Mouse (Mus musculus) forebrain, embryonic 15.5 days (tissue): ENCODE data around the gene Mrpl45. TPM values are rescaled to one million over a fixed set of nuclear protein-coding genes. Genes with fewer than 3 reads are reported as not detected.

Experiments
- ATAC-seq: fragments of 200-750 bp; cut with Nextera tagmentation; replicated peaks from 2 replicates; pipeline ENCODE4 v1.8.0; 2017; ENCODE audit warnings: mild to moderate bottlenecking, moderate TSS enrichment, moderate library complexity
- H3K27ac ChIP-seq: fragments of 300-500 bp; sonication (generic); replicated peaks from 2 replicates; pipeline ENCODE4 v1.5.1; 2015; ENCODE audit warnings: mild to moderate bottlenecking, inconsistent platforms
- H3K27me3 ChIP-seq: fragments of 300-500 bp; sonication (generic); 2 replicates; pipeline ENCODE4 v1.6.1; 2015; ENCODE audit warnings: inconsistent platforms
- H3K36me3 ChIP-seq: fragments of 300-500 bp; sonication (generic); 2 replicates; pipeline ENCODE4 v1.6.1; 2015; ENCODE audit warnings: mild to moderate bottlenecking, inconsistent platforms
- H3K4me1 ChIP-seq: fragments of 300-500 bp; sonication (generic); 2 replicates; pipeline ENCODE4 v1.6.1; 2015; ENCODE audit warnings: inconsistent platforms
- H3K4me2 ChIP-seq: fragments of 300-500 bp; sonication (generic); replicated peaks from 2 replicates; pipeline ENCODE4 v1.6.1; 2015; ENCODE audit warnings: mild to moderate bottlenecking, inconsistent platforms
- H3K4me3 ChIP-seq: fragments of 300-500 bp; sonication (generic); 2 replicates; pipeline ENCODE4 v1.5.1; 2015; ENCODE audit warnings: mild to moderate bottlenecking, inconsistent platforms
- H3K9ac ChIP-seq: fragments of 300-500 bp; sonication (generic); replicated peaks from 2 replicates; pipeline ENCODE4 v1.6.1; 2015; ENCODE audit warnings: mild to moderate bottlenecking, inconsistent platforms
- H3K9me3 ChIP-seq: fragments of 300-500 bp; sonication (generic); 2 replicates; pipeline ENCODE4 v1.6.1; 2016; ENCODE audit warnings: inconsistent platforms
- WGBS: fragments of 180-500 bp; shearing (Covaris S2); methylation state at CpG from one replicate; pipeline ENCODE4 v1.1.7; 2015; ENCODE audit warnings: mixed read lengths; 5-methylcytosine and 5-hydroxymethylcytosine counted together
- polyA plus RNA-seq: library from polyadenylated mRNA; unstranded; fragments of >200 nt; fragmentation: Nextera tagmentation; extraction: Ambion mirVana; gene quantifications from 2 replicates; pipeline ENCODE4 v1.2.1, GENCODE M21; 2015

Mrpl45 gene
- polyA plus RNA-seq, 1 experiment from 2014 or later = 40.6 TPM

GRCm38 (mm10) chr11:97280216-97280861, 35.2 kb upstream of the Mrpl45 start, which contains the start of gene Npepps:
TSS of gene Npepps (minus strand) at chr11:97280638.
- under 1% methylated on average over 55 of the region's 83 CpGs for WGBS

GRCm38 (mm10) chr11:97282179-97282578, 33.3 kb upstream of the Mrpl45 start:
- H3K27me3 ChIP-seq = no peaks in the 10 kb centered on the region
- H3K36me3 ChIP-seq = no peaks in the 10 kb centered on the region
- 89% methylated on average over 6 of the region's 6 CpGs for WGBS
- peaks cover 22% of the 10 kb centered on the region for H3K4me1 ChIP-seq
- H3K4me3 ChIP-seq = no peak overlapping the region
- H3K9me3 ChIP-seq = no peaks in the 10 kb centered on the region
- H3K4me2 ChIP-seq = no peak overlapping the region
- no peak overlapping the region for H3K9ac ChIP-seq
- no peak overlapping the region for H3K27ac ChIP-seq
- no peak for ATAC-seq

More at GRCm38 (mm10) chr11:97280216-97280861, 35.2 kb upstream of the Mrpl45 start, which contains the start of gene Npepps:
- H3K27me3 ChIP-seq = no peaks in the 10 kb centered on the region
- peak within 1 kb of the TSS; percentile 52 for H3K4me2 ChIP-seq
- H3K27ac ChIP-seq = peak within 1 kb of the TSS; percentile 98
- H3K4me1 ChIP-seq = peaks cover 30% of the 10 kb centered on the region
- H3K9ac ChIP-seq = peak within 1 kb of the TSS; percentile 99
- no peaks in the 10 kb centered on the region for H3K36me3 ChIP-seq
- peak; percentile 75 for ATAC-seq
- H3K4me3 ChIP-seq = peak within 1 kb of the TSS; percentile 95
- H3K9me3 ChIP-seq = no peaks in the 10 kb centered on the region

- H3K9ac ChIP-seq = no peak overlapping the region
- no peak for ATAC-seq
- no peak overlapping the region for H3K4me3 ChIP-seq
- no peaks in the 10 kb centered on the region for H3K36me3 ChIP-seq
- no peaks in the 10 kb centered on the region for H3K27me3 ChIP-seq
- H3K27ac ChIP-seq = no peak overlapping the region
- H3K9me3 ChIP-seq = no peaks in the 10 kb centered on the region
- H3K4me1 ChIP-seq = peaks cover 5% of the 10 kb centered on the region; the same call in 1 of the 2 replicates
- 74% methylated on average over 4 of the region's 4 CpGs for WGBS
- H3K4me2 ChIP-seq = no peak overlapping the region
These were observed 30.7 kb upstream of the Mrpl45 start for GRCm38 (mm10) chr11:97284854-97285253.

- 79% methylated on average over 9 of the region's 9 CpGs for WGBS
These were observed 29.4 kb upstream of the Mrpl45 start for GRCm38 (mm10) chr11:97285852-97286775.

GRCm38 (mm10) chr11:97286973-97287372, 28.5 kb upstream of the Mrpl45 start:
- no peaks in the 10 kb centered on the region for H3K27me3 ChIP-seq
- no peak for ATAC-seq

More at GRCm38 (mm10) chr11:97285852-97286775, 29.4 kb upstream of the Mrpl45 start:
- Histone ChIP-seq H3K4me3 (no peak overlapping the region), H3K27ac (no peak overlapping the region), H3K36me3 (no peaks in the 10 kb centered on the region), H3K9ac (no peak overlapping the region), H3K4me2 (no peak overlapping the region), H3K4me1 (peaks cover under 1% of the 10 kb centered on the region; the same call in 1 of the 2 replicates), H3K27me3 (no peaks in the 10 kb centered on the region), H3K9me3 (no peaks in the 10 kb centered on the region)
- ATAC-seq = no peak

GRCm38 (mm10) chr11:97287643-97288042, 27.9 kb upstream of the Mrpl45 start:
- no peaks in the 10 kb centered on the region for H3K9me3 ChIP-seq
- no peak overlapping the region for H3K4me2 ChIP-seq
- no peaks in the 10 kb centered on the region for H3K4me1 ChIP-seq
- H3K36me3 ChIP-seq = no peaks in the 10 kb centered on the region
- no peak overlapping the region for H3K27ac ChIP-seq
- no peak overlapping the region for H3K4me3 ChIP-seq
- no peak overlapping the region for H3K9ac ChIP-seq
- no peaks in the 10 kb centered on the region for H3K27me3 ChIP-seq
- ATAC-seq = no peak

More at GRCm38 (mm10) chr11:97286973-97287372, 28.5 kb upstream of the Mrpl45 start:
- WGBS = 48% methylated on average over 6 of the region's 6 CpGs
- no peak overlapping the region for H3K4me2 ChIP-seq
- H3K4me3 ChIP-seq = no peak overlapping the region
- H3K9ac ChIP-seq = no peak overlapping the region
- no peak overlapping the region for H3K27ac ChIP-seq
- no peaks in the 10 kb centered on the region for H3K36me3 ChIP-seq
- H3K4me1 ChIP-seq = no peaks in the 10 kb centered on the region
- H3K9me3 ChIP-seq = no peaks in the 10 kb centered on the region

GRCm38 (mm10) chr11:97289276-97290230, 26.0 kb upstream of the Mrpl45 start:
- Histone ChIP-seq H3K9ac (no peak overlapping the region), H3K4me1 (no peaks in the 10 kb centered on the region), H3K27ac (no peak overlapping the region), H3K4me3 (no peak overlapping the region), H3K36me3 (no peaks in the 10 kb centered on the region), H3K9me3 (no peaks in the 10 kb centered on the region), H3K4me2 (no peak overlapping the region), H3K27me3 (no peaks in the 10 kb centered on the region)
- WGBS = 46% methylated on average over 12 of the region's 12 CpGs
- no peak for ATAC-seq

GRCm38 (mm10) chr11:97292731-97293130, 22.8 kb upstream of the Mrpl45 start:
- Histone ChIP-seq H3K27ac (no peak overlapping the region), H3K27me3 (no peaks in the 10 kb centered on the region), H3K9me3 (no peaks in the 10 kb centered on the region), H3K9ac (no peak overlapping the region), H3K4me3 (no peak overlapping the region), H3K4me2 (no peak overlapping the region), H3K36me3 (no peaks in the 10 kb centered on the region), H3K4me1 (no peaks in the 10 kb centered on the region)
- 87% methylated on average over 1 of the region's 1 CpGs for WGBS
- no peak for ATAC-seq

- 82% methylated on average over 3 of the region's 4 CpGs for WGBS
- Histone ChIP-seq H3K4me2 (no peak overlapping the region), H3K36me3 (no peaks in the 10 kb centered on the region), H3K9ac (no peak overlapping the region), H3K9me3 (no peaks in the 10 kb centered on the region), H3K4me3 (no peak overlapping the region), H3K4me1 (0 out of 2 replicates have a peak, but pooled peaks cover 1% of the 10 kb centered on the region), H3K27ac (no peak overlapping the region), H3K27me3 (no peaks in the 10 kb centered on the region)
- ATAC-seq = no peak
These were observed 19.0 kb upstream of the Mrpl45 start for GRCm38 (mm10) chr11:97296542-97296941.

- Histone ChIP-seq H3K4me2 (no peak overlapping the region), H3K9ac (no peak overlapping the region), H3K27me3 (no peaks in the 10 kb centered on the region), H3K4me3 (no peak overlapping the region), H3K27ac (no peak overlapping the region), H3K9me3 (no peaks in the 10 kb centered on the region), H3K36me3 (no peaks in the 10 kb centered on the region), H3K4me1 (peaks cover 14% of the 10 kb centered on the region; the same call in 1 of the 2 replicates)
- 97% methylated on average over 2 of the region's 2 CpGs for WGBS
- no peak for ATAC-seq
These were observed 15.6 kb upstream of the Mrpl45 start for GRCm38 (mm10) chr11:97299939-97300338.

- Histone ChIP-seq H3K27me3 (no peaks in the 10 kb centered on the region), H3K36me3 (no peaks in the 10 kb centered on the region), H3K4me1 (peaks cover 14% of the 10 kb centered on the region; the same call in 1 of the 2 replicates), H3K9me3 (no peaks in the 10 kb centered on the region), H3K9ac (no peak overlapping the region), H3K27ac (no peak overlapping the region), H3K4me3 (no peak overlapping the region), H3K4me2 (no peak overlapping the region)
- ATAC-seq = no peak
- WGBS = 81% methylated on average over 16 of the region's 16 CpGs
These were observed 14.1 kb upstream of the Mrpl45 start for GRCm38 (mm10) chr11:97301406-97301805.
